ENCODE assay signal across 8 mouse cellular contexts in genomic region chrX:8096787-8097242, GRCm38 (mm10). TPM values are rescaled to one million over a fixed set of nuclear protein-coding genes. Genes with fewer than 3 reads are reported as not detected.
DNase-seq lines count a peak whose midpoint lies in the region; ATAC-seq and TF ChIP-seq lines count a peak whose summit lies in the region.

No protein-coding gene starts in this region.

- peak overlapping the region; percentile 51 for H3K4me3 ChIP-seq in bone marrow macrophage, adult 2 months (ENCODE audit: insufficient read depth, low read length)
- peak overlapping the region; percentile 37 for H3K4me3 ChIP-seq in embryonic fibroblast, embryonic 13.5 days (ENCODE audit: insufficient read depth, low read length)
- H3K4me3 ChIP-seq in kidney, embryonic 14.5 days (ENCODE audit: low read length) = peak overlapping the region; percentile 18; the same call in 1 of the 2 replicates
- peak overlapping the region; percentile 28 for H3K4me3 ChIP-seq in limb, embryonic 15.5 days

- H3K36me3 ChIP-seq in kidney, embryonic 14.5 days (ENCODE audit: control insufficient read depth, insufficient read depth, low read length) = no peaks in the 10 kb centered on the region
- H3K36me3 ChIP-seq in limb, embryonic 15.5 days = no peaks in the 10 kb centered on the region

- H3K27me3 ChIP-seq in kidney, embryonic 14.5 days (ENCODE audit: control insufficient read depth, insufficient read depth, low read length) = no peaks in the 10 kb centered on the region
- H3K27me3 ChIP-seq in limb, embryonic 15.5 days = no peaks in the 10 kb centered on the region

- ATAC-seq in kidney, embryonic 14.5 days (ENCODE audit: low FRiP score, low TSS enrichment) = peak; percentile 97
- peak; percentile 97 for ATAC-seq in limb, embryonic 15.5 days (ENCODE audit: insufficient number of reproducible peaks, low FRiP score, low TSS enrichment, low read depth)

- peak overlapping the region; percentile 18; the same call in 1 of the 2 replicates for H3K9ac ChIP-seq in kidney, embryonic 14.5 days (ENCODE audit: low read depth, low read length)
- H3K9ac ChIP-seq in limb, embryonic 15.5 days = no peak overlapping the region

- DNase-seq in A20 (ENCODE audit: low read depth, low spot score) = peak; percentile 94
- peak; percentile 96 for DNase-seq in heart, adult 9 months (ENCODE audit: low spot score in 2 of 2)
- peak; percentile 88 to 91 for DNase-seq in monocyte, adult 2 months (ENCODE audit: low read depth in 1 of 2, low spot score in 2 of 2)
- DNase-seq in spleen, postnatal 36 days (ENCODE audit: low spot score in 2 of 2) = peak; percentile 96 to 97

- WGBS in kidney, embryonic 14.5 days = 33% methylated on average over 17 of the region's 19 CpGs
- WGBS in limb, embryonic 15.5 days = 27% methylated on average over 19 of the region's 19 CpGs

- H3K9me3 ChIP-seq in kidney, embryonic 14.5 days (ENCODE audit: control insufficient read depth, low read length) = no peaks in the 10 kb centered on the region
- no peaks in the 10 kb centered on the region for H3K9me3 ChIP-seq in limb, embryonic 15.5 days

- peak overlapping the region; percentile 30 for H3K4me2 ChIP-seq in kidney, embryonic 14.5 days (replicated peaks; ENCODE audit: low read depth, low read length)
- H3K4me2 ChIP-seq in limb, embryonic 15.5 days = peak overlapping the region; percentile 29; the same call in 1 of the 2 replicates

- peaks cover 7% of the 10 kb centered on the region; the same call in 1 of the 2 replicates for H3K4me1 ChIP-seq in bone marrow macrophage, adult 2 months (ENCODE audit: control insufficient read depth, insufficient read depth, low read length)
- H3K4me1 ChIP-seq in embryonic fibroblast, embryonic 13.5 days (ENCODE audit: control insufficient read depth, insufficient read depth, low read length) = no peaks in the 10 kb centered on the region
- H3K4me1 ChIP-seq in kidney, embryonic 14.5 days (ENCODE audit: control insufficient read depth, insufficient read depth, low read length) = no peaks in the 10 kb centered on the region
- H3K4me1 ChIP-seq in limb, embryonic 15.5 days = peaks cover 4% of the 10 kb centered on the region; the same call in 1 of the 2 replicates

- no peak for TF ChIP-seq CTCF in bone marrow macrophage, adult 2 months (IDR thresholded peaks at IDR 0.05; ENCODE audit: low read depth, low read length)
- no peak for TF ChIP-seq CTCF in embryonic fibroblast, embryonic 13.5 days (IDR thresholded peaks at IDR 0.05; ENCODE audit: borderline replicate concordance, insufficient read depth, low read length)

- peak overlapping the region; percentile 65 for H3K27ac ChIP-seq in bone marrow macrophage, adult 2 months (ENCODE audit: insufficient read depth, low read depth, low read length)
- H3K27ac ChIP-seq in embryonic fibroblast, embryonic 13.5 days (ENCODE audit: insufficient read depth, low read length) = peak overlapping the region; percentile 26; the same call in 1 of the 2 replicates
- H3K27ac ChIP-seq in kidney, embryonic 14.5 days (ENCODE audit: low read depth, low read length) = no peak overlapping the region
- H3K27ac ChIP-seq in limb, embryonic 15.5 days = 0 out of 2 replicates have a peak overlapping the region, but pooled peaks have one; percentile 54

- TF ChIP-seq POLR2A in bone marrow macrophage, adult 2 months (IDR thresholded peaks at IDR 0.05; ENCODE audit: borderline replicate concordance, low read depth, low read length) = no peak
- peak; percentile 43; the same call in 1 of the 2 replicates for TF ChIP-seq POLR2A in embryonic fibroblast, embryonic 13.5 days (IDR thresholded peaks at IDR 0.05; ENCODE audit: low read depth, low read length)

RNA-seq across cellular contexts. Expression of gene Was, which starts 6.5 kb away (rescaled TPM):
- 82.7 and 86.3 TPM in 2 replicates for polyA plus RNA-seq in bone marrow macrophage, adult 2 months (2012; ENCODE audit: insufficient read depth, insufficient read length, missing spikeins)
- polyA plus RNA-seq in embryonic fibroblast, embryonic 13.5 days (2011; ENCODE audit: insufficient read length, low read depth, missing spikeins) = 0.25 TPM in 1 of 2 replicates, not detected in the other
- 0.27 and 0.51 TPM in 2 replicates for polyA plus RNA-seq in kidney, embryonic 14.5 days (2014; fragmentation: Nextera tagmentation; extraction: Ambion mirVana)
- 0.97 and 1.00 TPM in 2 replicates for polyA plus RNA-seq in limb, embryonic 15.5 days (2015; fragmentation: Nextera tagmentation; extraction: Ambion mirVana)

RNA-seq across cellular contexts. Expression of gene Suv39h1, which starts 22.3 kb away (rescaled TPM):
- polyA plus RNA-seq in bone marrow macrophage, adult 2 months (2012; ENCODE audit: insufficient read depth, insufficient read length, missing spikeins) = 23.6 and 27.3 TPM in 2 replicates
- 24.8 and 31.0 TPM in 2 replicates for polyA plus RNA-seq in embryonic fibroblast, embryonic 13.5 days (2011; ENCODE audit: insufficient read length, low read depth, missing spikeins)
- polyA plus RNA-seq in kidney, embryonic 14.5 days (2014; fragmentation: Nextera tagmentation; extraction: Ambion mirVana) = 52.0 and 79.3 TPM in 2 replicates
- polyA plus RNA-seq in limb, embryonic 15.5 days (2015; fragmentation: Nextera tagmentation; extraction: Ambion mirVana) = 47.3 and 48.7 TPM in 2 replicates

RNA-seq across cellular contexts. Expression of gene Wdr13, which starts 35.9 kb away (rescaled TPM):
- polyA plus RNA-seq in bone marrow macrophage, adult 2 months (2012; ENCODE audit: insufficient read depth, insufficient read length, missing spikeins) = 59.1 and 61.3 TPM in 2 replicates
- 26.7 and 29.9 TPM in 2 replicates for polyA plus RNA-seq in embryonic fibroblast, embryonic 13.5 days (2011; ENCODE audit: insufficient read length, low read depth, missing spikeins)
- polyA plus RNA-seq in kidney, embryonic 14.5 days (2014; fragmentation: Nextera tagmentation; extraction: Ambion mirVana) = 19.3 and 21.3 TPM in 2 replicates
- 20.3 and 21.3 TPM in 2 replicates for polyA plus RNA-seq in limb, embryonic 15.5 days (2015; fragmentation: Nextera tagmentation; extraction: Ambion mirVana)

RNA-seq across cellular contexts. Expression of gene Rbm3, which starts 48.9 kb away (rescaled TPM):
- 290 and 322 TPM in 2 replicates for polyA plus RNA-seq in bone marrow macrophage, adult 2 months (2012; ENCODE audit: insufficient read depth, insufficient read length, missing spikeins)
- polyA plus RNA-seq in embryonic fibroblast, embryonic 13.5 days (2011; ENCODE audit: insufficient read length, low read depth, missing spikeins) = 486 and 515 TPM in 2 replicates
- polyA plus RNA-seq in kidney, embryonic 14.5 days (2014; fragmentation: Nextera tagmentation; extraction: Ambion mirVana) = 606 and 668 TPM in 2 replicates
- polyA plus RNA-seq in limb, embryonic 15.5 days (2015; fragmentation: Nextera tagmentation; extraction: Ambion mirVana) = 401 and 409 TPM in 2 replicates

Comparison
In these comparisons a context has a peak if more than half of its experiments do, and no peak if none do; other contexts are left out.
1. RNA of gene Was, which starts 6.5 kb away (polyA plus RNA-seq): 82.7 to 86.3 TPM in bone marrow macrophage, adult 2 months; 0.97 to 1.00 TPM in limb, embryonic 15.5 days, 0.27 to 0.51 TPM in kidney, embryonic 14.5 days and 0.25 TPM in embryonic fibroblast, embryonic 13.5 days; every median in the first group is over 10 times any median in the second.
2. Peak in every context shown above with its lines, with median percentiles within 50 percentile points of each other: DNase-seq and H3K4me3 ChIP-seq.